Mouse (Mus musculus): ENCODE results near the gene Kat2a. TPM values are rescaled to one million over a fixed set of nuclear protein-coding genes. Genes with fewer than 3 reads are reported as not detected.

Kat2a gene
- polyA plus RNA-seq (2015; fragmentation: Illumina TruSeq; extraction: RNeasy Lipid Tissue Mini Kit (QIAGEN cat#74804); ENCODE audit: insufficient read depth, low read depth, low replicate concordance) = 11.0 TPM

GRCm38 (mm10) chr11:100711783-100712615 is at the start of gene Kat2a:
Kat2a (minus strand) TSS chr11:100712465.

GRCm38 (mm10) chr11:100759611-100760233 is 47.5 kb upstream of the Kat2a start, which contains the start of gene Kcnh4:
Kcnh4 (minus strand) TSS chr11:100759942.

DNA sequence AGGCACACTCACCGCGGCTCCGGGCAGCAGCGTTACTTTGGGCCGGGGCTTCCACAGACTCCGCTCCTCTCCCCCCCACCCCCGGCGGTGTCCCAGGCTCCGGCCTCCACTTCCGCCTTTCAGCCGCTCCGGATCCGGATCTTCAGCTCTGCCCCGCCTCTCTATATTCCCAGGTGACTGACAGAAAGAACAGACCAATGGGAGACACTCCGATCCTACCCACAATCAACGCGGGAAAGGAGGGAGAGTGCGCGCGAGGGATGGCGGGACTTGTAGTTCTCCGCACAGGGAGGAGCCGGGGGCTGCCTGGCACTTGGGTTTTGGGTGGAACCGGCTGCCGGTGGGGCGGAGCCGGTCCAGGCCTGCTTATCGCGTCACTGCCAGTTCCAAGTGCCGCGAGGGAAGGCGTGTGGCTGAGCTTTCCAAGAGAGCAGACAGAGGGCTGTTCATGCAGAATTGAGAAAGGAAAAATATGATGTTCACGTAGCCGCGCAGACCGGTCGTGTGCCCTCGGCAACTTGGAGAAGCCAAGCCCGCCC is 25.9 kb upstream of the Kat2a start, which contains the start of gene Rab5c:
Rab5c (minus strand) TSS at position 150 of the 539 bp plus-strand sequence.

GRCm38 (mm10) chr11:100713735-100714533 is 1.7 kb upstream of the Kat2a start, which contains the start of gene Hspb9:
Hspb9 (plus strand) TSS chr11:100713850.

DNA sequence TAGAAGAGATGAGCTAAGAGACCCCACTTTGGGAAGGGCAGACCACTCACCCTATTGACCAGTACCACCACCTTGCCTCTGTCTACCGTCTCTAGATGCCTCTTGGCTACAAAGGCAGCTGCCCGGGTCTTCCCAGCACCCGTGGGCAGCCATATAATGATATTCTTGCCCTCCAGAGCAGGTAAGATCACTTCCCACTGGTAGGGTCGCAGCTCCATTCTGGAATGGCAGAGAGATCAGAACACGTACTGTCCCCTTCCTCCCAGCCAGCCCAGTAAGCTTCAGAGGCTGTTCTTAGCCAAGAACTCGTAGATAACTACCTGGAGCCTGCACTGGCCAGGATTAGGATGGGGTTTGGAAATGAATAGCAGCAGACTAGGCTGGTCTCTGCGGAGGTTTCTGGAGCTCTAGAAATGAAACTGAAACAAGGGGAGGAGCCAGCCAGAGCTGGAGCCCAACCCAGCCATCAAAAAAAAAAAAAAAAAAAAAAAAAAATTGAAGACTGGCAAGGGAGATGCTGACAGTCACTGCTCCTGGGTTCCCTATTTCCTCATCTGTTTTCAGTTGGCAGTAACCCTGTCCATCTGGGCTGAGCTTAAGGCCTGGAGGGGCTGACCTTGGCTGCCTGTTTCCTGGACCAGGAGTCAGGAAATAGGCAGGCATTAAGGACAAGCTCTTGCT is 8.3 kb downstream of the Kat2a start, which contains the start of gene Dhx58:
Dhx58 (minus strand) TSS at position 421 of the 681 bp plus-strand sequence.

GRCm38 (mm10) chr11:100692164-100692616 is 20.1 kb downstream of the Kat2a start, which contains the start of gene Zfp385c:
Zfp385c (minus strand) TSS chr11:100692455.

Other genes starting within 250 kb of the Kat2a start
- gene Klhl11, start 239.7 kb downstream of the Kat2a start, polyA plus RNA-seq (2015; fragmentation: Illumina TruSeq; extraction: RNeasy Lipid Tissue Mini Kit (QIAGEN cat#74804); ENCODE audit: insufficient read depth, low read depth, low replicate concordance) = 2.5 TPM
- 43.7 TPM for gene Acly, start 184.5 kb downstream of the Kat2a start, polyA plus RNA-seq (2015; fragmentation: Illumina TruSeq; extraction: RNeasy Lipid Tissue Mini Kit (QIAGEN cat#74804); ENCODE audit: insufficient read depth, low read depth, low replicate concordance)
- 1.3 TPM for gene Ttc25, start 166.9 kb downstream of the Kat2a start, polyA plus RNA-seq (2015; fragmentation: Illumina TruSeq; extraction: RNeasy Lipid Tissue Mini Kit (QIAGEN cat#74804); ENCODE audit: insufficient read depth, low read depth, low replicate concordance)
- gene Cnp, start 137.6 kb downstream of the Kat2a start, polyA plus RNA-seq (2015; fragmentation: Illumina TruSeq; extraction: RNeasy Lipid Tissue Mini Kit (QIAGEN cat#74804); ENCODE audit: insufficient read depth, low read depth, low replicate concordance) = 9.4 TPM
- gene Nkiras2, start 93.2 kb downstream of the Kat2a start, polyA plus RNA-seq (2015; fragmentation: Illumina TruSeq; extraction: RNeasy Lipid Tissue Mini Kit (QIAGEN cat#74804); ENCODE audit: insufficient read depth, low read depth, low replicate concordance) = 4.3 TPM
- gene Dnajc7, start 92.3 kb downstream of the Kat2a start, polyA plus RNA-seq (2015; fragmentation: Illumina TruSeq; extraction: RNeasy Lipid Tissue Mini Kit (QIAGEN cat#74804); ENCODE audit: insufficient read depth, low read depth, low replicate concordance) = 115 TPM
- gene Zfp385c, start 20.0 kb downstream of the Kat2a start, polyA plus RNA-seq (2015; fragmentation: Illumina TruSeq; extraction: RNeasy Lipid Tissue Mini Kit (QIAGEN cat#74804); ENCODE audit: insufficient read depth, low read depth, low replicate concordance) = not detected
- gene Dhx58, start 8.2 kb downstream of the Kat2a start, polyA plus RNA-seq (2015; fragmentation: Illumina TruSeq; extraction: RNeasy Lipid Tissue Mini Kit (QIAGEN cat#74804); ENCODE audit: insufficient read depth, low read depth, low replicate concordance) = 1.8 TPM
- gene Hspb9, start 1.4 kb upstream of the Kat2a start, polyA plus RNA-seq (2015; fragmentation: Illumina TruSeq; extraction: RNeasy Lipid Tissue Mini Kit (QIAGEN cat#74804); ENCODE audit: insufficient read depth, low read depth, low replicate concordance) = not detected
- 32.6 TPM for gene Rab5c, start 25.8 kb upstream of the Kat2a start, polyA plus RNA-seq (2015; fragmentation: Illumina TruSeq; extraction: RNeasy Lipid Tissue Mini Kit (QIAGEN cat#74804); ENCODE audit: insufficient read depth, low read depth, low replicate concordance)
- gene Kcnh4, start 47.5 kb upstream of the Kat2a start, polyA plus RNA-seq (2015; fragmentation: Illumina TruSeq; extraction: RNeasy Lipid Tissue Mini Kit (QIAGEN cat#74804); ENCODE audit: insufficient read depth, low read depth, low replicate concordance) = not detected
- gene Hcrt, start 50.5 kb upstream of the Kat2a start, polyA plus RNA-seq (2015; fragmentation: Illumina TruSeq; extraction: RNeasy Lipid Tissue Mini Kit (QIAGEN cat#74804); ENCODE audit: insufficient read depth, low read depth, low replicate concordance) = not detected
- gene Ghdc, start 58.5 kb upstream of the Kat2a start, polyA plus RNA-seq (2015; fragmentation: Illumina TruSeq; extraction: RNeasy Lipid Tissue Mini Kit (QIAGEN cat#74804); ENCODE audit: insufficient read depth, low read depth, low replicate concordance) = 2.9 TPM
- gene Stat5b, start 138.3 kb upstream of the Kat2a start, polyA plus RNA-seq (2015; fragmentation: Illumina TruSeq; extraction: RNeasy Lipid Tissue Mini Kit (QIAGEN cat#74804); ENCODE audit: insufficient read depth, low read depth, low replicate concordance) = 6.7 TPM
- gene Stat5a, start 146.9 kb upstream of the Kat2a start, polyA plus RNA-seq (2015; fragmentation: Illumina TruSeq; extraction: RNeasy Lipid Tissue Mini Kit (QIAGEN cat#74804); ENCODE audit: insufficient read depth, low read depth, low replicate concordance) = 3.6 TPM
- 16.6 TPM for gene Stat3, start 227.1 kb upstream of the Kat2a start, polyA plus RNA-seq (2015; fragmentation: Illumina TruSeq; extraction: RNeasy Lipid Tissue Mini Kit (QIAGEN cat#74804); ENCODE audit: insufficient read depth, low read depth, low replicate concordance)